Mouse (Mus musculus): Measurements from ENCODE around the gene Ddx49.

Gene Ddx49

DNA sequence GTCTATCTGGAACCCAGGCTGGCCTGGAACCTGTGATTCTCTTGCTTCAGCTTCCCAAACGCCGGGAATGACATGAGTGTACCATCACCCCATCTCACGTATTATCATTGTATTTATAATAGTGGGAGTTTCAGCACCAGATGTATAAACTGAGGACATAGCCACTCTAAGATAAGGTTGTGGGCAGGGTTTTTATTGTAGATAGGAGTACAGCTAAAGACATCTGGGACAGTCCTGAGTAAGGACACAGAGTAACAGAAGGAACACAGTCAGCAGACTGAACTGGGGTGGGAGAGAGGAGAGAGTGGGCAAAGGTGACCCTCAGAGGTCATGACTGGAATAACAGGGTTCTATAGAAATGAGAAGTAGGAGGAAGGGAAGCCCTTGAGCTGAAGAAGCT lies 34.6 kb downstream of the Ddx49 start:
- DNase-seq (ENCODE audit: low spot score in 2 of 2), result no peak

DNA sequence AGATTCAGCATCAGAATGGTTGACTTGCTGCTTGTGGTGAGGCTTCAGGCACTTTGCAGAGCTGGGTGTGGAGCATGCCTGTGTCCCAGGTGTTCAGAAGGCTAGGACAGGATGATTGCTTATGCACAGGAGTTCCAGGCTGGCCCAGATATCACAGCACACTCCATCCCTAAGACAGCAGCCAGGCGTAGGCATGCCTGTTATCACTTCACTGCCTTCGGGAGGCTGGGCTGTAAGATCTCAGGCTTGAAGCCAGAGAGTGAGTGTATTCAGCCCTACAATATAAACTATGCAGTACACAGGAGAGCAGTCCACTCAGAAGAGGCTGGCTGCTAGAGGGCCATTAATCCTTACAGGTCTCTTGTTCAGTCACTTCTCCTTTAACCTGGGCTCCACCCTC lies 43.2 kb downstream of the Ddx49 start:
- no peak for DNase-seq (ENCODE audit: low spot score in 2 of 2)

DNA sequence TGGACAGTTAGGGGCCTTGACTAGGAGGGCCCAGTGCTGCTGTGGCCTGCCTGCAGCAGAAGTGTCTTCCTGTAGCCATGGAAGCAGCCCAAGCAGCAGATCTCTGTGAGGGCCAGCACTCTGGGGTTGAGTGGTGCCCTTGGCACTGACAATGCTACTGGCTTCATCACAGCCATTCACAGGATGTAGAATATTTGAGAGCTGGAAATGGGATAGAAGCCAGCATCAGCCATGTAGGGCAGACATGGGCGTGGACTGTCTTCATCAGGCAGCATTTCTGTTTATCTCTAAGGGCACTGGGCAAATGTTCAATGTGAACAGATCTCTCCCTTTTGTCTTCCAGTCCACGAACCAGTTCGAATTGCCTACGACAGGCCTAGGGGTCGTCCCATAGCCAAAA lies 43.7 kb downstream of the Ddx49 start:
- DNase-seq (ENCODE audit: low spot score in 2 of 2), result no peak

DNA sequence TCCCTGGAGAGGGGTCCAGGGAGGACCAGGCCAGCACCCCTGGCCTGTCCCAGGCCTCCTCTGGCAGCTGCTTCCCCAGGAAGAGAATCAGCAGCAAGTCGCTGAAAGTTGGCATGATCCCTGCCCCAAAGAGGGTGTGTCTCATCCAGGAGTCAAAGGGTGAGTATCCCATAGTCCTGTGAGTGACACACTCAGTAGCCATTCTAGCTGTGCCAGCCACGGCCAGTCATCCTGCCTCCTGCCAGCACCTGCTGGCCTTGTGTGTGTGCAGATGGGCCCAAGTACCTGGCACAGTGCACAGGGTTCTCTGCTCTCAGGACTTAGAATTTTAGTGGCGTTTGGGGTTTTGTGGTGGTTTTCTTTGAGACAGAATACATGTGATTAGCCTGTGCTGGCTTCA lies 44.8 kb downstream of the Ddx49 start:
- DNase-seq (ENCODE audit: low spot score in 2 of 2), result no peak

DNA sequence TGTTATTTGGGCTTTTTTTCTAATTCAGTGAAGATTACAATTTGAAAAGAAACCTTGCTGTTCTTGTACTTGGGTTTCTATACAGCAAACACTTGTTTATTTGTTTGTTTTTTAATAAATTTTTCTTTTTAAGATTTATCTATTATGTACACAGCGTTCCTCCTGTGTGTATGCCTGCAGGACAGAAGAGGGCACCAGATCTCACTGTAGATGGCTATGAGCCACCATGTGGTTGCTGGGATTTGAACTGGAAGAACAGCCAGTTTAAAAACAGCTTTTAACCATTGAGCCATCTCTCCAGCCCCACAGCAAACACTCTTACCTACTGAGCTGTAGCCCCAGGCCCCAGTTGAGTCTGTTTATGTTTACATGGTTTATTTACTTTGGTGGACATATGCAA lies 47.7 kb downstream of the Ddx49 start:
- DNase-seq (ENCODE audit: low spot score in 2 of 2), result no peak

DNA sequence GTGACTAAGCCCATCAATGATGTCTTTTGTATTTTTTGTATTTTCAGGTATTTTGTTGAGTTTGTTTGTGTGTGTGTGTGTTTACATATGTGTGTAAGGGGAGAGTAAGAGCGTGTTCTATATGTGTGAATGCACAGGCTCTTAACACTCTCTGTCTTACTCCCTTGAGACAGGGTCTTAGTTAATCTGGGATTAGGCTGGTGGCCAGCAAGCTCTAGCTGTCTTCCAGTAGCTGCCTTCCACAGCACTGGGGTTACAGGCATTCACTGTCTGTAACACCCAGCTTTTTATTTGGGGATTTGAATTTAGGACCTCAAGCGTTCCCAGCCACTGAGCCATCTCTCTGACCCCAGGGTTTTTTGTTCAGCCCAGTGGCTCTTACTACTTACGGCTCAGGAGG lies 54.4 kb downstream of the Ddx49 start:
- no peak for DNase-seq (ENCODE audit: low spot score in 2 of 2)

DNA sequence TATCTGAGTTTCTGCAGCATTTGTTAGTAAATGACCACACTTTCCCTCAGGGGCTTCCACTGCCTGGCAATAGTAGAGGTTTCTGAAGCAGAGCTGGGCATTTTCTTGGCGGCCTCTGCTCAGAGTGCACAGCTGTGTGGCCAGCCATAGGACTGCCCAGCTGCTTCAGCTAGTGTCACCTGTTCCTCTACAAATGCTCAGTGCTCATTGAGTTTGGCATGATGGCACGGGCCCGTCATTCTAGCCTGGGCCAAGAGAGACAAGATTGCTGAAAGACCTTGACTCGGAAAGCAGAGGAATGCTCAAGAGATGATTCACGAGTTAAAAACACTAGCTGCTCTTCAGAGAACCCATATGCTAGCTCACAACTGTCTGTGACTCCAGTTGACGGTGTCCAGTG lies 55.7 kb downstream of the Ddx49 start:
- no peak for DNase-seq (ENCODE audit: low spot score in 2 of 2)

Measured in spleen, postnatal 14 days (tissue).